Mouse (Mus musculus) kidney, adult 8-10 months (tissue): ENCODE measurements around the gene Tdo2.

Experiments
- DNase-seq, 2 experiments: peaks; one replicate each; pipeline ENCODE4 v3.0.0; 2022

The Tdo2 gene

GRCm38 (mm10) chr3:81942341-81942740 is 33.7 kb downstream of the Tdo2 start:
- no peak for DNase-seq

- DNase-seq: no peak
Observed at GRCm38 (mm10) chr3:81938924-81939323, 37.1 kb downstream of the Tdo2 start.

DNA sequence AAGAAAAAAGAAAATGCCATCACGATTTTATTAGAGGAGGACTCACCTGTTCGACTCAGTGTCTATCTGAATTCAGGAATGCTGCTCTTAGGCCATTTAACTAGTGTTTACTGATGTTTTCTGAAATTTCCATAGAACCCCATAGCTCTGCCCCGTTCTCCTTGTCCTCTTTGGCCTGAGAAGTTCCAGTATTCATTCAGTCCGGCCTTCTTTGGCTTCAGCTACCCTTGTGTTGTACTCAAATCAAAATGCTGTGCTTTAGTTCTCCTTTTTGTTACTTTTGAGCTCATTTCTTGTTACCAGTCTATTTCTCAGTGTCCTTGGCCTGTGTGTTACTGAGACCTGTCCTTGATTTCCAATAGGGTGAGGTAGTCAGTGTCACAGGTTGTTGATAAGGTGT is 42.7 kb downstream of the Tdo2 start:
- no peak for DNase-seq

GRCm38 (mm10) chr3:81932141-81933101 is 43.6 kb downstream of the Tdo2 start, which contains the start of gene Ctso:
Gene Ctso, plus strand, starts transcription at chr3:81932601.
- peak; percentile 81 to 92 for DNase-seq

GRCm38 (mm10) chr3:81931695-81932094 is 44.3 kb downstream of the Tdo2 start:
- no peak for DNase-seq

- no peak for DNase-seq
Observed at GRCm38 (mm10) chr3:81929073-81929472, 46.9 kb downstream of the Tdo2 start.

DNA sequence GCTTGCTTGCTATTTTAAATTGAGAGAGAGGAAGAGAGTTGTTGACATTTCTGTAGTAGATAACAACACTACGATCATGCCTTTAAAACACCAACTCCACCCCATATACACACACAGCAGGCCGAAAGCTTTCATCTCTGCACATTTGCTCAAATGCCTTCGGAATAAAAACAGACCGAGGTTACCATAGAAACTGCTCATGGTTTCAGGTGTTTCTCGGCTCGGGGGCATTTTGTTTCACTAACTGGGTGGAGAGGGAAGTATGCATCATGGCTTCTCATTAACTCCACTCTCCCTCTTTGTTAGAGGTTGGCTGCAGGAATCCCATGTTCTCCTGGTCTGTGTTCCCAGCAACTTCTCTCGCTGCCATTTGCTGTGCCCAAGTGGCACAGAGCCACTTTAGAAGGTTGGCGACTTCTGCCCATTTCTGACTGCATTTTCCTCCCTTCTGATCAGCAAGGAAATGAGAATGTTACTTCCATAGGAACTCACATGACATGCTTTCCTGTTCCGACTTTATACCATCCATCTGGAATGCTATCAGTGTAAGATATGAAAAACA is 49.2 kb downstream of the Tdo2 start:
- no peak for DNase-seq

- DNase-seq: no peak
Observed at GRCm38 (mm10) chr3:81925856-81926255, 50.1 kb downstream of the Tdo2 start.

GRCm38 (mm10) chr3:81924931-81925330 is 51.1 kb downstream of the Tdo2 start:
- DNase-seq: peak; percentile 23 to 51

- no peak for DNase-seq
Observed at GRCm38 (mm10) chr3:81922910-81923309, 53.1 kb downstream of the Tdo2 start.

DNA sequence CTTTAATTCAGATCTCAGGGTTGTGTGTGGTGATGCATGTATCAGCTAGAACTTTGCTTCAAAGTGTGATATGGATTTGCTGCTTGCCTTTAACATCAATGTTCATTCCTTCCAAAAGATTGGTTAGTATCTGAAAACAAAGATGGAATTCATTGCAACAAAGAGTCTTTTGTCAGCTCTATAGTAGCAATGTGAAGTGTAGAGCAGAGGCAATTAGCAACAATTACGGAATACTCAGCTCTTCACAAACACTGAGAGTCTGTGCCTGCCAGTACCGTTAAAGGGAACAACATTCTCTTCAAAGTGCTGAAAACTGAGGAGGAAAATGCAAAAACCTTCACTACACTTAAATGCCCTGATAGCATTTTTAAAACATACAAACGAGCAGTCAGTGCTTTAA is 56.3 kb downstream of the Tdo2 start:
- DNase-seq: no peak

GRCm38 (mm10) chr3:81918215-81918614 is 57.8 kb downstream of the Tdo2 start:
- no peak for DNase-seq

- no peak for DNase-seq
Observed at GRCm38 (mm10) chr3:81917354-81917935, 58.6 kb downstream of the Tdo2 start.

DNA sequence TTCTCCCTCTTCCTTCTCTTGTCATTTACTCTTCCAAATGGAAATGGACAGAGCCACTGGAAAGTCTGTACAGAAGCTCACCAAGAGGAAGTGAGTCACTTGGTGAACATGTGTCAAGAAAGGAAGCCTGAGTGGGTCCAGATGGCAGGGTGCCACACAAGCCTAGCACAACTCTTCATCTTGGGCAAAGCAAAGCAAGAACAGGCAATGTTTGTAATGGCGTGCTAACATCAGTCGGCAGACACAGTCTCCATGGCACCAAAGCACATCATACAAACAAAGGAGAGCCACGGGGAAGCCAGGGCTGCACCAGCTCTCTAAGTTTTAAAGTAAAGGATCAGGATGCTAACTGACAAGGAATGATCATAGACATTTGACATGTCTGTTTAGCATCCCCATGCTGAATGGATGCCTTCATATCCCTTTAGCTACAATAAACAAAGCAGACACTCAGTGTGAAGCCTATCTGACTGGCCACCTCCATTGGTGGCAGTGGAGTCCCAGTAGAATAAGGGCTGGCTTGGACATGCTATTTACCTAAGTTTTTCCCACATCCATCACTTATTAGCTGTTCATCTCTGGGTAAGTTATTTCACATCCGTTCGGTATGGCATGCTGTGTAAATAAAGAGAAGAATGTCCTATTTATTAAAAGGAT is 59.8 kb downstream of the Tdo2 start:
- no peak for DNase-seq

DNA sequence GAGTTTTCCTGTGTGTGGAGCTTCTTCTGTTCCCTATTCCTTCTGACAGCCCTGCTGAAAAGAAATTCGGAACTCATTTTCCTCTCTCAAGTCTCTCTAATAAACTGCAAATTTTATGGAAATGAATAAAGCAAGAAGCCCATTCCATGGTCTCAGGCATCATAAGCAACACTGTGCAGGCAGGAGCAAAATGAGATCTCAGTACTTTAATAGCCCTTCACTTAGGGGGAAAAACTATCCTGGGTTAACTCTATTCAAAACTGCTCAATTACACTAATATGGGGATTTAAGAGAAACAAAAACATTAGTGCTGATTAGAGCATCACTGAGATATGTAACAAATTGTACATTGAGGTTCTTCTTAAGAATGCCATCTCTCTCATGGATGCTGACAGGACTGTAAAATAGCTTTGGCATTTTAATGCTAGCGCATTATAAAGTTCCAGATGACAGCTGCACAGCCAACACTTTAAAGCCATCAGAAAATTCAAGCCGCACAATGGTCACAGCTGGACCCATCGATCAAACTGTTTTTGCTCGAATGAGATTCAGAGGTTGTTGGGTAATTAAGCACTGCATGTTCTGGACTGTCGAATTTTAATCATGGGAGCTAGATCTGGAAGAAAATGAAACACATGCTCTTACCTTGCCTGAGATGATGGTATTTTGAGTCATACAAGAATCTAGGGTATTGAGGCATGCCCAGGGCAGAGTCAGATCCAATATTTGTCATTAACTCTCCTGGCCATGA is 65.5 kb downstream of the Tdo2 start:
- no peak for DNase-seq
